Mouse (Mus musculus): ENCODE data around the gene Gm10097. TPM values are rescaled to one million over a fixed set of nuclear protein-coding genes. Genes with fewer than 3 reads are reported as not detected.

Gm10097 gene
- polyA plus RNA-seq, 1 experiment from 2014 or later: 0.51 TPM

- ATAC-seq (ENCODE audit: insufficient read depth): peak; percentile 52; the same call in 1 of the 2 replicates
These were observed 27.7 kb upstream of the Gm10097 start for GRCm38 (mm10) chr10:5041254-5041653.

GRCm38 (mm10) chr10:5044481-5044880 is 24.5 kb upstream of the Gm10097 start:
- no peak for DNase-seq
- Histone ChIP-seq H3K9me3 (ENCODE audit: low read depth, low read length) (no peaks in the 10 kb centered on the region), H3K36me3 (ENCODE audit: insufficient read depth) (peaks cover 7% of the 10 kb centered on the region; the same call in 1 of the 2 replicates), H3K4me2 (no peak overlapping the region), H3K27me3 (ENCODE audit: insufficient read depth, low read length) (no peaks in the 10 kb centered on the region), H3K4me1 (ENCODE audit: insufficient read depth) (no peaks in the 10 kb centered on the region), H3K4me3 (ENCODE audit: low read depth, low read length) (no peak overlapping the region), H3K27ac (ENCODE audit: low read depth) (no peak overlapping the region), H3K9ac (no peak overlapping the region)
- 88% methylated on average over 8 of the region's 8 CpGs for WGBS
- no peak for ATAC-seq (ENCODE audit: insufficient read depth)
- no peak for TF ChIP-seq CTCF (IDR thresholded peaks at IDR 0.05; ENCODE audit: low read depth)

More at GRCm38 (mm10) chr10:5041254-5041653, 27.7 kb upstream of the Gm10097 start:
- H3K4me3 ChIP-seq (ENCODE audit: low read depth, low read length): no peak overlapping the region
- H3K9ac ChIP-seq: no peak overlapping the region
- H3K9me3 ChIP-seq (ENCODE audit: low read depth, low read length): no peaks in the 10 kb centered on the region
- H3K27me3 ChIP-seq (ENCODE audit: insufficient read depth, low read length): no peaks in the 10 kb centered on the region
- no peak for TF ChIP-seq CTCF (IDR thresholded peaks at IDR 0.05; ENCODE audit: low read depth)
- peak; percentile 12 for DNase-seq
- no peak overlapping the region for H3K4me2 ChIP-seq
- peaks cover 5% of the 10 kb centered on the region; the same call in 1 of the 2 replicates for H3K36me3 ChIP-seq (ENCODE audit: insufficient read depth)
- no peak overlapping the region for H3K27ac ChIP-seq (ENCODE audit: low read depth)
- 51% methylated on average over 8 of the region's 8 CpGs for WGBS
- H3K4me1 ChIP-seq (ENCODE audit: insufficient read depth): no peaks in the 10 kb centered on the region

- Histone ChIP-seq H3K4me1 (ENCODE audit: insufficient read depth) (no peaks in the 10 kb centered on the region), H3K9me3 (ENCODE audit: low read depth, low read length) (no peaks in the 10 kb centered on the region), H3K36me3 (ENCODE audit: insufficient read depth) (peaks cover 7% of the 10 kb centered on the region; the same call in 1 of the 2 replicates), H3K4me2 (no peak overlapping the region), H3K4me3 (ENCODE audit: low read depth, low read length) (no peak overlapping the region), H3K27me3 (ENCODE audit: insufficient read depth, low read length) (no peaks in the 10 kb centered on the region), H3K27ac (ENCODE audit: low read depth) (no peak overlapping the region), H3K9ac (no peak overlapping the region)
- no peak for ATAC-seq (ENCODE audit: insufficient read depth)
- 82% methylated on average over 7 of the region's 7 CpGs for WGBS
- DNase-seq: no peak
- no peak for TF ChIP-seq CTCF (IDR thresholded peaks at IDR 0.05; ENCODE audit: low read depth)
These were observed 23.8 kb upstream of the Gm10097 start for GRCm38 (mm10) chr10:5045213-5045612.

- H3K9ac ChIP-seq: no peak overlapping the region
- H3K4me2 ChIP-seq: no peak overlapping the region
- no peak overlapping the region for H3K27ac ChIP-seq (ENCODE audit: low read depth)
- H3K4me3 ChIP-seq (ENCODE audit: low read depth, low read length): no peak overlapping the region
- WGBS: 88% methylated on average over 5 of the region's 5 CpGs
- H3K27me3 ChIP-seq (ENCODE audit: insufficient read depth, low read length): no peaks in the 10 kb centered on the region
- ATAC-seq (ENCODE audit: insufficient read depth) (no peak), DNase-seq (no peak)
- TF ChIP-seq CTCF (IDR thresholded peaks at IDR 0.05; ENCODE audit: low read depth): no peak
- H3K9me3 ChIP-seq (ENCODE audit: low read depth, low read length): no peaks in the 10 kb centered on the region
- no peaks in the 10 kb centered on the region for H3K4me1 ChIP-seq (ENCODE audit: insufficient read depth)
- peaks cover 4% of the 10 kb centered on the region; the same call in 1 of the 2 replicates for H3K36me3 ChIP-seq (ENCODE audit: insufficient read depth)
These were observed 23.3 kb upstream of the Gm10097 start for GRCm38 (mm10) chr10:5045671-5046070.

- H3K4me1 ChIP-seq (ENCODE audit: insufficient read depth): no peaks in the 10 kb centered on the region
- H3K4me2 ChIP-seq: no peak overlapping the region
- ATAC-seq (ENCODE audit: insufficient read depth): no peak
- H3K4me3 ChIP-seq (ENCODE audit: low read depth, low read length): no peak overlapping the region
- no peak overlapping the region for H3K9ac ChIP-seq
- no peak for DNase-seq
- 0 out of 2 replicates have a peak, but pooled peaks cover 5% of the 10 kb centered on the region for H3K36me3 ChIP-seq (ENCODE audit: insufficient read depth)
- H3K27ac ChIP-seq (ENCODE audit: low read depth): no peak overlapping the region
- TF ChIP-seq CTCF (IDR thresholded peaks at IDR 0.05; ENCODE audit: low read depth): no peak
- no peaks in the 10 kb centered on the region for H3K27me3 ChIP-seq (ENCODE audit: insufficient read depth, low read length)
- no peaks in the 10 kb centered on the region for H3K9me3 ChIP-seq (ENCODE audit: low read depth, low read length)
- WGBS: 85% methylated on average over 10 of the region's 10 CpGs
These were observed 12.7 kb upstream of the Gm10097 start for GRCm38 (mm10) chr10:5056243-5056735.

- ATAC-seq (ENCODE audit: insufficient read depth) (no peak), DNase-seq (no peak)
- Histone ChIP-seq H3K4me3 (ENCODE audit: low read depth, low read length) (no peak overlapping the region), H3K4me1 (ENCODE audit: insufficient read depth) (no peaks in the 10 kb centered on the region), H3K27me3 (ENCODE audit: insufficient read depth, low read length) (no peaks in the 10 kb centered on the region), H3K9me3 (ENCODE audit: low read depth, low read length) (no peaks in the 10 kb centered on the region), H3K4me2 (no peak overlapping the region), H3K27ac (ENCODE audit: low read depth) (no peak overlapping the region), H3K9ac (no peak overlapping the region), H3K36me3 (ENCODE audit: insufficient read depth) (0 out of 2 replicates have a peak, but pooled peaks cover 5% of the 10 kb centered on the region)
- WGBS: 83% methylated on average over 3 of the region's 3 CpGs
- TF ChIP-seq CTCF (IDR thresholded peaks at IDR 0.05; ENCODE audit: low read depth): no peak
These were observed 12.1 kb upstream of the Gm10097 start for GRCm38 (mm10) chr10:5056940-5057339.

GRCm38 (mm10) chr10:5057661-5058060 is 11.3 kb upstream of the Gm10097 start:
- Histone ChIP-seq H3K9me3 (ENCODE audit: low read depth, low read length) (no peaks in the 10 kb centered on the region), H3K4me3 (ENCODE audit: low read depth, low read length) (no peak overlapping the region), H3K27me3 (ENCODE audit: insufficient read depth, low read length) (no peaks in the 10 kb centered on the region), H3K27ac (ENCODE audit: low read depth) (no peak overlapping the region), H3K9ac (no peak overlapping the region), H3K4me1 (ENCODE audit: insufficient read depth) (no peaks in the 10 kb centered on the region), H3K36me3 (ENCODE audit: insufficient read depth) (0 out of 2 replicates have a peak, but pooled peaks cover 5% of the 10 kb centered on the region), H3K4me2 (no peak overlapping the region)
- ATAC-seq (ENCODE audit: insufficient read depth) (no peak), DNase-seq (no peak)
- TF ChIP-seq CTCF (IDR thresholded peaks at IDR 0.05; ENCODE audit: low read depth): no peak
- 88% methylated on average over 15 of the region's 15 CpGs for WGBS

Measured in lung, embryonic 14.5 days (tissue).